ENCODE assay signal across 8 mouse cellular contexts in the genomic region with DNA sequence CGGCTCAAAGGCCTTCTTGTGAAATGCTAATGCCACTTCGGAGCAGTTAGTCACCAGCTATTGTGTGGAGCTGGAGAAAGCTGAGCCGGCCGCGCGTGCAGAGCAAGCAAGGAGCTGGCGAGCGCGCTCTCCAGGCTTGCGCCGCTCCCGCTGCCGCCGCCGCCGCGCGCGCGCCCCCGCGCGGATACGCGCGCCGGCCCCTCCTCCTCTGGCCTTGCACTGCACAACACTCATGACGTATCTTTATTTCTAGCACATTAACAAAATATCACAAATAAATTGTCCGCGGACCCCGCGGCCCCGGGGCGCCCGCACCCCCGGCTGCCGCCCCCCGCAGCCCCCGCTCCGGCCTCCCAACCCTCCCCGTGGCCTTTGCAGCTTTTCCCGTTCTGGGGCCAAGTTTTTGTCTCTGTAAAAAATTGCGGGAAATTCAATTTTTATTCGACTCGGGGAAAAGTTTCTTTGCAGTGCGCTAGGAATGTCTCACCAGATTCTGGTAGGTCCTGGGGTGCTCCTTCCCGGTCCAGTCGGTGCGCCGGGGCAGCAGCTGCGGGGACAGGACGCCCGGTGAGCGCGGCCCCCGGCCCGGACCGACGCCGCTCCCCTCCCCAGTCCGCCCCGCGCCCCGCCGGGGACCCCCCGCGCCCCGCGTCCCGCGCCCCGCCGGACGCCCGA. TPM values are rescaled to one million over a fixed set of nuclear protein-coding genes. Genes with fewer than 3 reads are reported as not detected.
A peak's percentile ranks its signal among the peaks of the same experiment; 100 is the strongest.
DNase-seq lines count a peak whose midpoint lies in the region; ATAC-seq lines count a peak whose summit lies in the region.

No protein-coding gene starts in this region.

- ATAC-seq in hindbrain, embryonic 14.5 days (ENCODE audit: low FRiP score): peak; percentile 85

- peak overlapping the region; percentile 97 for H3K9ac ChIP-seq in hindbrain, embryonic 14.5 days

- WGBS in hindbrain, embryonic 14.5 days: under 1% methylated on average over 64 of the region's 75 CpGs

- peak overlapping the region; percentile 63 for H3K4me3 ChIP-seq in hindbrain, embryonic 14.5 days (replicated peaks; ENCODE audit: low read length)

- H3K36me3 ChIP-seq in hindbrain, embryonic 14.5 days (replicated peaks; ENCODE audit: control insufficient read depth, insufficient read depth): 0 out of 2 replicates have a peak, but pooled peaks cover 3% of the 10 kb centered on the region

- no peaks in the 10 kb centered on the region for H3K27me3 ChIP-seq in hindbrain, embryonic 14.5 days (ENCODE audit: control insufficient read depth, insufficient read depth, low read length)

- peak overlapping the region; percentile 100 for H3K27ac ChIP-seq in hindbrain, embryonic 14.5 days

- H3K4me1 ChIP-seq in hindbrain, embryonic 14.5 days (replicated peaks; ENCODE audit: control insufficient read depth, insufficient read depth, low read length): peaks cover 28% of the 10 kb centered on the region

- peak overlapping the region; percentile 86 for H3K4me2 ChIP-seq in hindbrain, embryonic 14.5 days (replicated peaks)

- peak; percentile 82 for DNase-seq in T-cell, adult 2 months (ENCODE audit: low spot score)
- DNase-seq in cerebellum, postnatal 25 days: peak; percentile 89 to 93
- peak; percentile 76 to 77 for DNase-seq in frontal cortex, postnatal 25 days (ENCODE audit: low spot score in 2 of 2)
- peak; percentile 91 for DNase-seq in hindbrain, embryonic 14.5 days (ENCODE audit: low spot score)
- DNase-seq in left cerebral cortex, adult 11 months (ENCODE audit: low spot score): peak; percentile 83
- DNase-seq in lung, postnatal 36 days: peak; percentile 92
- peak; percentile 88 for DNase-seq in retina, embryonic 14.5 days (ENCODE audit: low spot score)
- DNase-seq in thymus, postnatal 36 days: peak; percentile 85 to 87

- H3K9me3 ChIP-seq in hindbrain, embryonic 14.5 days (ENCODE audit: control insufficient read depth, low read length): no peaks in the 10 kb centered on the region

RNA-seq across cellular contexts. Expression of gene Phip, which starts 1.0 kb away (rescaled TPM):
- polyA plus RNA-seq in hindbrain, embryonic 14.5 days (2014; fragmentation: Nextera tagmentation; extraction: Ambion mirVana): 81.1 and 81.3 TPM in 2 replicates

Comparison
In these comparisons a context has a peak if more than half of its experiments do, and no peak if none do; other contexts are left out.
1. Peak in every context shown above with its lines: DNase-seq, ATAC-seq, H3K4me3 ChIP-seq and H3K27ac ChIP-seq.